Mouse (Mus musculus) frontal cortex, adult (tissue): Measurements from ENCODE around the gene Pde6c.

ENCODE experiments used
- ATAC-seq: cut with Nextera tagmentation; 2 replicates; pipeline ENCODE4 v1.9.2; 2017; ENCODE audit warnings: mild to moderate bottlenecking, moderate library complexity, mixed read lengths; ENCODE audit not compliant: low TSS enrichment

Pde6c gene

GRCm38 (mm10) chr19:38132481-38132880 lies at the start of gene Pde6c:
TSS of gene Pde6c (plus strand) at chr19:38132781.
- no peak for ATAC-seq

DNA sequence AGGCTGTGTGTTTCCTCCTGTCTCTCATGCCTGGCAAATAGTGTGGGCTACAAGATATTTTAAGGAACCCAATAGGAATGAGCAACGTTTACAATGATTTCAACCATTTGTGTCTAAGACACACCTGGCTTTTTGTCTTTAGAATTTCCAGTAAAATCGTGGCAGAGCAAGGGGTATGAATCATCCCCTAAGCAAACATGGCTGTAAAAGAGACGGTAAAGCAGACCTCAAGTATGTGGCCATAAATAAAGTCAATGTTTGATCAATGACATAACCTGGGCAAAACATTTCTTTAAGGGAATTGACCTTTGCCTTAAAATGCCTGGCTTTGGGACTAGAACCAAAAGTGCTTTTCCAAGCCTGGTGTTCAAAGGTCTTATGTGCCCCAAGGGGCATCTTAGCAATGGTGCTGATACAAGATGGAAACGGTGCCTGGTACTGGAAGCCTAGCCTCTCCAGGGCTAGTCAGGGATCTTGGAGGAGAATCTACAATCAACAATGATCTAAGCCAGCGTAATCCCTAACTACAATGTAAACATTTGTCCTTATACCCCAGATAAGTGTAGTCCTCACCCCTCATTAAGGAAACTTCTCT lies 49.6 kb upstream of the Pde6c start:
- ATAC-seq, result no peak

- no peak for ATAC-seq
These were observed 46.7 kb upstream of the Pde6c start for GRCm38 (mm10) chr19:38085841-38086240.

DNA sequence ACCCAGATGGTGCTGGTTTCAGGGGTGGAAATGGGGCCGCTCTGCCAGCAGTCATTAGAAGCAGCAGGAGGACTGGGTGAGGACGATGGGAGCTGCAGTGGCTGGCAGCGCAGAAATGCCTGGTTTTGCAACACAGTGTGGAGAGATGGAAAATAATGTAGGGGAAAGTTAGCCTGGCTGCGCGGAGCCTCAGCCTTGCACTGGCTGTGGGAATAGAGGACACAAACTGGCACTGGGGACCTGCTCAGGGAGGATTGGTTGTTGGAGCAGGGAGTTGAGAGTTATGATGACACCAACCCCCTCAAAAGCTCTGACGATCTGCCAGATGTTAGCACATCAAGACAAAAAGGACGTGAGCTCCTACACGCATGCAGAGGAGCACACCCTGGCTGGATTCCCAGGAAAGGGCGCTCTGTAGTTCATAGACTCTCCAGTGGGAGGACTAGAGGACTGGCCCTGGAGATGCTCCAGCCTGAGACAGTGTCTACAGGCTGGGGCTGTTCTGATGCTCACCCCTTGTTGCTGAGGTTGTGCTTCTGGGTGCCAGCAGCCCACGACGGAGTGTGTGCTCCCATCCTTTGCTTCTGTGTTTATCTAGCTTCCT lies 45.5 kb upstream of the Pde6c start:
- peak; percentile 90 for ATAC-seq

DNA sequence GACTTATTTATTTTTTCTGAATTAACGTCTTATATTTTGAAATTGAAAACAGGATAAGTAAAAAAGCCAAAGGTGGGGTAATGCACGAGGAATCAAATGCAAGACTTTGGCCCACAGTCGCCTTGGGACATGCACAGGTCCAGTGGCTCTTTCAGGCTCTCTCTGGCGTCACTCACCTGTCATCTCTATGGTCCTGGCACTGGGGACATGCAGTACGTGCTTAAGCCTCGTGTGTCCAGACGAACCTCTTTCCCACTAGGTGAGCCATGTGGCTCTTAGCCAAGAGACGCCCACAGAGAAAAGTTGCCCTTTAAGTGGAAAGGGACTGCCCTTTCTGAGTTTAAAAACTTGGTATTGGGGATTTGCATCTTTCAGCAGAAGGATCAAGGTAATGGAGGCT lies 43.2 kb upstream of the Pde6c start:
- no peak for ATAC-seq

- ATAC-seq, result no peak
These were observed 41.0 kb upstream of the Pde6c start for GRCm38 (mm10) chr19:38091512-38091985.

DNA sequence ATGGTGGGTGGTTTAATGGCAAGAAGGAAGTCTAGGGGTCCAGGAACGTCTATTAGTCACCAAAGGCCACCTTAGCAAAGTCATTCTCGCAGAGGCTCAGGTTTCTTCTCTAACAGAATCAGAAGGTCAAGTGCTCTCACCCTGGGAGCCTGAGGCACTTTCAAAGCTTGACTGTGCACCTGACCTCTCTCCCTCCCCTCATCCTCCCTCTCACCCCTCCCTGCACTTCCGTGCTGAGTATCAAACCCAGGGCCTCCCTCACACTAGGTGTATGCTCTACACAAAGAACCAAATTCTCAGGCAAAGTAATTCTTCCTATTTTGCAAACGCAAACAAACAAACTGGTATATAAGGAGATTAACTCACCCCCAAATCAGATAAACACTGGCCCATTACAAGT lies 36.4 kb upstream of the Pde6c start:
- no peak for ATAC-seq

DNA sequence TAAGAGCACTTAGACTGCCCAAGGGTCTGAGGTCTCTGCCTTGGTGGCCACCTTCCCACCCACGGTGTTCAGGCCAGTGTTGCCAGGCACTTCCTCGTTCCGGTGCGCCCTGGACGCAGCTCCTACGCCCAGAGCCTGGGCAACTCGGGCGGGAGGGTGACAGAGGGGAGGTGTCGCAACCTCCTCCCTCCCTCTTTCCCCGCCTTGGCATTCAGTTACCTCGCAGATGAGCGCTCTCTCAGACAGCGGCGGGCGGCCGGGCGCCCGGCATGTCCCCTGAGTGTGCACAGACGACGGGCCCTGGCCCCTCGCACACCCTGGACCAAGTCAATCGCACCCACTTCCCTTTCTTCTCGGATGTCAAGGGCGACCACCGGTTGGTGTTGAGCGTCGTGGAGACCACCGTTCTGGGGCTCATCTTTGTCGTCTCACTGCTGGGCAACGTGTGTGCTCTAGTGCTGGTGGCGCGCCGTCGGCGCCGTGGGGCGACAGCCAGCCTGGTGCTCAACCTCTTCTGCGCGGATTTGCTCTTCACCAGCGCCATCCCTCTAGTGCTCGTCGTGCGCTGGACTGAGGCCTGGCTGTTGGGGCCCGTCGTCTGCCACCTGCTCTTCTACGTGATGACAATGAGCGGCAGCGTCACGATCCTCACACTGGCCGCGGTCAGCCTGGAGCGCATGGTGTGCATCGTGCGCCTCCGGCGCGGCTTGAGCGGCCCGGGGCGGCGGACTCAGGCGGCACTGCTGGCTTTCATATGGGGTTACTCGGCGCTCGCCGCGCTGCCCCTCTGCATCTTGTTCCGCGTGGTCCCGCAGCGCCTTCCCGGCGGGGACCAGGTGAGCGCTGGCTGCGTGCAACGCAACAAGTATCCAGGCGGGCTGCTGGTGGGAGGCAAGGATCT lies 35.5 kb upstream of the Pde6c start, which contains the start of gene Ffar4:
TSS of gene Ffar4 (plus strand) at position 214 of the 901 bp plus-strand sequence.
- ATAC-seq, result no peak

DNA sequence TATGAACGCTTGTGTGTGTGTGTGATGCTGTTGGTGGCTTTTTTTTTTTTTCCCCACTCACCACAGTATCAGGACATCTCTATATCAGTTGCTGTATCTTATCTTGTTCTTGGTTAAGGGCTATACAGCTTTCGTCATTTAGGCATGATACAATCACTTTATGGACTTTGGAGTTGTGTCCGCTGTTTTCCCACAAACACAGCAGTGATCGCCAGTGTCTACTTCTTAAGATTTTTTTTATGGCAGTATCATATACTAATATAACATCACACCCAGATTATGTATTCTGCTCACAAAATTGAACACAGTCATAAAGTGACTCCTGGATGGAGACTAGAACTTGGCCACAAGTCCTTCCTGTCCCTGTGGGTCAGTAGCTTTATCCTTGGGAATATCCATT lies 24.7 kb upstream of the Pde6c start:
- no peak for ATAC-seq

GRCm38 (mm10) chr19:38109506-38110242 lies 22.9 kb upstream of the Pde6c start:
- ATAC-seq, result no peak

DNA sequence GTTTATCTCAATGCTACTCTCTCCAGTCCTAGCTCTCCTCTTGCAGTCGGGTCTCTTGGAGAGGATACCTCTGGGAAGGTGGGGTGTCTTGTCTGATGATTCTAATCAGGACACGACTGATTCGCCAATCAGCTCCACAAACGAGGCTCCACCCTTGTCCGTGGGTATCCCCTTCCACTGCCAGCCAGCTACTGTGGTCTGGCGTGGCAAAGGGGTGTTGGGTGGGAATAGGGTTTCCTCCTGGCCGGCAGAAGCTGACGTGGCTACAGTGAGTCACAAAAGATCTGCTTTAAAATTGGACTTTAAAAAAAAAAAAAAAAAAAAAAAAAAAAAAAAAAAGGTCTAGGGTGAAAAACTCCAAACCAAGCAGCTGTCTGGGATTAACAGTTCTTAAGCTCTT lies 21.5 kb upstream of the Pde6c start:
- no peak for ATAC-seq

DNA sequence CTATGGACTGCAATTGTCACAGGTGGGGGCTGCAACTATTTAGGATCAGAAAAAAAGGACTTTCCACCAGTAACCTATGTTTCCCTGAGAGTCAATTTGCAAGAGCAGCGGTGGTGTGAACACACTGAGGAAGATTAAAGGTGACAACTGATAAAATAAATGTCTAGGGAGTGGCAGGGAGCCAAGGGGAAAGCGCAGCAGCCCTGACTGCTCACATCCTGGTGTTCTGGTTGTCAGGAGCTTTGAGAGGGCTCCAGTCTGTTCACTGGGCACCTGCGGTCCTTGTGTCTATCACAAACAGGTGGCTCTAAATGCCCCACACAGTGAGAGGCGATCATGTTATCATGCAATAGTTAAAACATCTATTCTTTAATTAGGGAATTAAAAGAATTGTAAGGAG lies 20.0 kb upstream of the Pde6c start:
- no peak for ATAC-seq

- no peak for ATAC-seq
These were observed 17.6 kb upstream of the Pde6c start for GRCm38 (mm10) chr19:38114834-38115491.

DNA sequence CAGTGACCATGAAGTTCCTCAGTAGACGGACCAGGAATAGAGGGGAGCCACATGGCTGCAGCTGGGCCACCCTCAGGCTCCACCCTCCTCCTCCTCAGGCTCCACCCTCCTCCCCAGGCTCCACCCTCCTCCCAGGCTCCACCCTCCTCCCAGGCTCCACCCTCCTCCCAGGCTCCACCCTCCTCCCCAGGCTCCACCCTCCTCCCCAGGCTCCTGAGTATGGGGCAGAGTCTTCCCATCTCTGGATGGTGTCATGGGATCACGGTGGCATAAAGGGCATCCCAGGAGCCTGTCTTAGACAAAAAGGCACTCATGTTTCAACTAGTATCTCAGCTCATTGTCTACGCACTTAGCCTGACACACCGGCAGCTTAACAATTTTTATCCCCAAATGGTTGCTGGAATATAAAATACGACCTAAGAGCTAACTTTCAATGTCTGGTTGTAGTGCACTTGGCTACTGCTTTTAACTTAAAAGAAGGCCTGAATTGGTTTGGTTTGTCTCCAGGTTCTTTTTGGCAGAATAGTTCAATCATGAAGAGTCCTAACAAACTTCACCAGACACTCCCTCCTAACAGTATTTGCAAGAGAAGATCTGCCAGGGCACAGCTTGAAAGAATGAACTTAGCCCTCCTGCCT lies 12.3 kb upstream of the Pde6c start:
- no peak for ATAC-seq

GRCm38 (mm10) chr19:38123921-38124320 lies 8.7 kb upstream of the Pde6c start:
- peak; percentile 40; the same call in 1 of the 2 replicates for ATAC-seq

DNA sequence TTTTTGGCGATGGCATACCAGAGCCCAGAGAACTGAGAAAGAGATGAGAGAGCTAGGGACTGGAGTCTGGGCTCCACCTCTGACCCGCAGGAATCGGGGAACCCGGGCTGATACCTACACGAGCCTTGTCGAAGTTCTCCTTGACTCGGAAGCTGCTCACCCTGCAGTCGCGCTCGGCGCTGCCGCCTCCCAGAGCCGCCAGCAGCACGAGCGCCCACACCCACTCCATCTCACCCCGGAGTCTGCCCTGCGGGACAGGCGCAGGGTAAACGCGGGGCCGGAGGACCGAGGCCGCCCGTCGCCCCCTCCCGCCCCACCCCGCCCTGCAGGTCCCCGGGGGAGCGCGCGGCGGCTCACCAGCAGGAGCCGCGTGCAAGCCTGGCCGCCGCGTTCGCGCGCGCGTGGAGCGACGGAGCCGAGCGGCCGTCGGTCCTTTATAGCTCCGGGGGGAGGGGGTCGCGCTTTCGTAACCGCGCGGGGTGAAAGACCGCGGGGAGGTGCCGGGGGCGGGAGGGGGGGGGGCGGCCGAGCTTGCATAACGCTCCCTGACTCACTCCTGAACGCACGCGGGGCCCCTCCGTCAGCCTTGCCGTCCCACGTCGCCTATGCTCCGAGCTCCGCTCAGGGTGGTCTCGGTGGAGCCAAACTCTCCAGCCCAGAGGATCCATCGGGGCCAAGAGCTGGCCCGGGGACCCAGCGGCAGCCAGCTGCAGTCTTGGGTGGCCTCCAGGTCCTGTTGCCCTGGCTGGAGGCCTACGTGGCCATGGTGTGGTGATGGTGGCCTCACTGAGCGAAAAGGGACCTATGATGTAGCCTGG lies 8.0 kb upstream of the Pde6c start:
- ATAC-seq, result peak; percentile 80

DNA sequence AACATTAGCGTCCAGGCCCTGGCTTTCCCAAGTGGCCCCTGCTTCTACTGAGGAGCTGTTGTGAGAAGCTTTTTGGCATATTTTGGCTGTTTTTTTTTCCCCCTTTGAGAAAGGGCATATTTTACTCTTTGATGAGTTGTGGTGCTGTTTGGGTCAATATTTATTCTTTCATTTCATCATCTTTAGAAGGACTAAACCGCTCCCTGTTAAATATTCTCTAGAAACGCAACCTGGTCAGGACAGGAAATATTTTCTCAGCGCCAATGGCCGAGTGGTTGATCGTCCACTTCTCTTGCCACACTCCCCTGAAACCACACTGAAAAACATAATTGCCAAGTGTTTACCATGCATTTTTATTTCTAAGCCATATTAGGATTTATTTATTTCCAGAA lies 7.4 kb upstream of the Pde6c start, which contains the start of gene Rbp4:
TSS of gene Rbp4 (minus strand) at position 63 of the 392 bp plus-strand sequence.
- no peak for ATAC-seq

- no peak for ATAC-seq
These were observed 5.9 kb upstream of the Pde6c start for GRCm38 (mm10) chr19:38126656-38127055.

GRCm38 (mm10) chr19:38133986-38134385 lies 1.4 kb downstream of the Pde6c start:
- ATAC-seq, result no peak

GRCm38 (mm10) chr19:38134806-38135205 lies 2.2 kb downstream of the Pde6c start:
- ATAC-seq, result no peak
